Mouse (Mus musculus) gastrocnemius, postnatal 10 days (tissue): ENCODE results near the gene Gm20671. TPM values are rescaled to one million over a fixed set of nuclear protein-coding genes. Genes with fewer than 3 reads are reported as not detected.
A peak's percentile ranks its signal among the peaks of the same experiment; 100 is the strongest.
"Not testable (repeated sequence)": the region's sequence is repeated elsewhere in the genome, so short reads cannot be mapped to it uniquely, and the experiment has no call there.

Experiments
- DNase-seq: peaks from one replicate; pipeline ENCODE4 v3.0.0; 2021; ENCODE audit warnings: mixed read lengths
- total RNA-seq, 2 experiments: library from RNA; stranded (reverse); gene quantifications; 2 replicates each; pipeline ENCODE4 v1.2.3; 2021

Gene Gm20671
- total RNA-seq, 2 experiments from 2014 or later: not detected

- no peak for DNase-seq
Measured at GRCm38 (mm10) chr5:32735779-32736178, 91.1 kb downstream of the Gm20671 start.

- not testable (repeated sequence) for DNase-seq
Measured at GRCm38 (mm10) chr5:32733892-32734291, 93.0 kb downstream of the Gm20671 start.

DNA sequence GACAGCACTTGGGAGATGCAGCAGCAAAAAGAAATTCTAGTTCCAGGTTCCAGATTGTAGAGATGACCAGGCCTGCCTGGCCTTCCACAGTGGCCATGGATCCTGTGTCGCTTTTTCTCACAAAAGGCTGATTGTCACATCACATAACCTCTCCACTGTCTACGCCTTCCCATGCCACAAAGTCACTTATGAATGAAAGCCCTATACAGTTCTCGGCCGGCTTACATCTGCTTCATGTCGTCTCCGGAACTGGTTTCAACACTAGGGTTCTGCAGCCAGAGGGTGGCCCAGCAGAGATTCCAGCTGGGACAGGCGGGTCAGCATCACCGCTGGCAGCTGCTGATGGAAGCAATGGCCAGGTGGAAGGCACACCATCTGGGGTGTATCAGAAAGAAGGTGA is 98.1 kb downstream of the Gm20671 start:
- DNase-seq: no peak

DNA sequence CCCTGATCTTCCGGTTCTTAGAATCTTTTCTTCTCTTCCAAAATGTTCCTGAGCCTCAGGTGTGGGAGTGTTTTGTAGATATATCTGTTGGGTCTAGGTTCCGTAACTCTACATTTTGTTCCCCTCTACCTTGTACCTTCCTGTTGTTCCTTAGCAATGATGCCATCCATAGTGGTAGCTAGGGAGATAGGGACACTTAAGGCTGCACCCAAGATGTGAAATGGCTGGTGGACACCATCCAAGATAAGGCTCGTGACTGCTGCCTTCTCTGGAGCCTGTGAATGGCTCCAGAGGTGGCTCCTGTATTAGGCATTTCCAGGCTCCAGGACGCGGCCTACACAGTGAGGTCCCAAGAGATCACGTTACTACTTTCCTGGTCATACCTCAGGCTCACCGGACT is 98.6 kb downstream of the Gm20671 start:
- no peak for DNase-seq

GRCm38 (mm10) chr5:32725397-32725796 is 101.5 kb downstream of the Gm20671 start:
- not testable (repeated sequence) for DNase-seq

- no peak for DNase-seq
Measured at GRCm38 (mm10) chr5:32723981-32724380, 102.9 kb downstream of the Gm20671 start.

- DNase-seq: not testable (repeated sequence)
Measured at GRCm38 (mm10) chr5:32722711-32723110, 104.2 kb downstream of the Gm20671 start.

GRCm38 (mm10) chr5:32722263-32722662 is 104.6 kb downstream of the Gm20671 start:
- no peak for DNase-seq

GRCm38 (mm10) chr5:32721316-32721715 is 105.6 kb downstream of the Gm20671 start:
- no peak for DNase-seq

DNA sequence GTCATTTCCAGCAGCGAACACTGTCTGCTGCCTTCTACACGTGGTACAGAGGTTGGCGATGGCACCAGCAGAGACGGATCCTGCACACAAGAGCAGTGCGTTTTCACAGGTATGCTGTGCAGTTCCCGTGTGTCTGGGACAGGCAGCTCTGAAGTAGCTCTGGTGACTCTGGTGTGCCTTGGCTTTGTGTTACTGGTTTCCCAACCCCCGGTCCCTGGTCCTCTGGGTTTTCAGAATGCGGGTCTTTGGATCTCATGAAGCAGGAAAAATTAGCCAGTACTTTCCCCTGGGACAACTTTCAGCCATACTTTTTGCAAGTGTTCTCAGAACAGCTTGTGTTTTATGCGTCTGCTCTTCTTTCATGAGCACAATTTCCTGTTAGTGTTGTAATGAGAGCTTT is 106.5 kb downstream of the Gm20671 start:
- DNase-seq: no peak

DNA sequence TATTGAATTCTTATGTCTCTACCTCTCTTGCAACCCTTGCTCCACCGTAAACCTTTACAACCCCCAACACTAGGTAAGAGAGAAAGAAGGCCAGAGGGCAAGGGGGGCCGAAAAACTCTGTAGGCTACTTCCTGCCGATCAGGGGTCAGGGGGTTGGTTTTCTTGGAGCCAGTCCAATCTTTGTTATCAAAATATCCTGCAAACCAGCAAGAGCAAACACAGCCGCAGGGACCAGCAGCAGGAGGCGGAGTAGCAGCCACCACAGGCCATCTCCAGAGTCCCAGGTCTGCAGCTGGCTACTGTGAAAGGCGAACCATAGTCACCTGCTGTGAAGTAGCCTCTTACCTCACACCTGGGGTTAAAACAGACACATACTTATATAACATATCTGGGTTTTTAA is 108.0 kb downstream of the Gm20671 start:
- no peak for DNase-seq

- DNase-seq: no peak
Measured at GRCm38 (mm10) chr5:32717726-32718125, 109.2 kb downstream of the Gm20671 start.

GRCm38 (mm10) chr5:32713703-32714467 is 113.0 kb downstream of the Gm20671 start:
- peak; percentile 88 for DNase-seq

- DNase-seq: no peak
Measured at GRCm38 (mm10) chr5:32713042-32713702, 113.7 kb downstream of the Gm20671 start.

DNA sequence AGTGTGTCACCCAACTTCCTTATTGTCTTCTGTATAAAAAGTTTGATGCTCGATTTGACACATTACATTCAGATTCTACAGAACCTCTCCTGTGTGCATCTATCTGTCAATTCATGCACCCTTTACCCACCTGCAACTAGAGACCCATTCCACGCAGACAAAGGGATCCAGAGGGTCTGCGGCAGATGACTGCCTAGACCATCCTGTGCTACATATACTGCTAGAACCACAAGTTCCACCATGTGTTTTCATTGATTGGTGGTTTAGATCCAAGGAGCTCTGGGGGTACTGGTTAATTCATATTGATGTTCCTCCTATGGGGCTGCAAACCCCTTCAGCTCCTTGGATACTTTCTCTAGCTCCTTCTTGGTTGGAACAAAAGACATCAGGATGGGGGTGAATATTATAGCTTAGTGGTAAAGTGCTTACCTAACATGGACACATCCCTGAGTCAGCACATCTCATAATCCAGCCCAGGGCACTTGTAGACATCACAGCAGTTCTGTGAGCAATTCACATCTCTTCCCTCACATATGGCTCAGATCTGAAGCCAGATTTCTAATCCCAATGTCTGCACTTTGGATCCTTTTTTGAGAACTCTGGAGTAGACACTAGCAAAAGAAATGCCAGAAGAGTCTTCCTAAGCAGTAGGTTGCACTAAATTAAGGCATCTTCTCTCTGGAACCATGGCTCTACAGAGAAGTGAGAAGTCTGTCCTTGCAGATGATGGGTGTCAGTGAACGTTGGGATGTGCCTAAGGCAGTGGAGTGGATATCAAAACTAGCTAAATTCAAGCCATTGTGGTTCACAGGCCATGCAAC is 114.5 kb downstream of the Gm20671 start:
- DNase-seq: no peak

- no peak for DNase-seq
Measured at GRCm38 (mm10) chr5:32711485-32711884, 115.4 kb downstream of the Gm20671 start.

DNA sequence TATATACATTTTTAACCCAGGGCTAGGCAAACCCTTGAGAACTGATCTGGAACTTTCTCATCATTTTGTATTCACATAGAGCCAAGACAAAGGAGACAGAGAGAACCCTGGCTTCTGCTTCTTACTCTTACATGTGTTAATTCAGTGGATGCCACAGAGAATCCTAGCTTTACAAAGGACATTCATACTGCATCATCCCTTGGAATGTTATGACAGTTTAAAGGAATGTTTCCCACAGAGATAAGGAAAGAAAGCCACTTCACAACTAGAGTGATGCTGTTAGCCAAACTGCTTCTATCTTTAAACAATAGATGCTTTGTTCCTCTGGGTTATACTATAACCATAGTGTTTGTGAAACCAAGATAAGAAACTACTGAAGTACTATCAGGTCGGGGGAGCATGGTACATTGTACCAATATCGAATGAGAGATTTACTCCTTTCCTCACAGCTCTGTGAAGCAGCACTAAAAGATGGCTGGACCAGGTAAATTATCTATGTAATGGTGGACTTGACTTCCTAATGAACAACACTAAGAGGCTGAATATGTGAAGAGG is 120.6 kb downstream of the Gm20671 start:
- no peak for DNase-seq

- DNase-seq: no peak
Measured at GRCm38 (mm10) chr5:32697208-32697867, 129.6 kb downstream of the Gm20671 start.

- DNase-seq: no peak
Measured at GRCm38 (mm10) chr5:32693411-32693810, 133.5 kb downstream of the Gm20671 start.
